Mouse (Mus musculus): Measurements from ENCODE around the gene Zfp750. TPM values are rescaled to one million over a fixed set of nuclear protein-coding genes. Genes with fewer than 3 reads are reported as not detected.

Gene Zfp750
- total RNA-seq, 2 experiments from 2014 or later, result not detected

GRCm38 (mm10) chr11:121543287-121543856 lies 24.2 kb upstream of the Zfp750 start:
- DNase-seq (ENCODE audit: low spot score in 2 of 2), result no peak

GRCm38 (mm10) chr11:121542471-121542870 lies 23.3 kb upstream of the Zfp750 start:
- DNase-seq (ENCODE audit: low spot score in 2 of 2), result no peak

GRCm38 (mm10) chr11:121536528-121536927 lies 17.4 kb upstream of the Zfp750 start:
- no peak for DNase-seq (ENCODE audit: low spot score in 2 of 2)

- DNase-seq (ENCODE audit: low spot score in 2 of 2), result no peak
These were observed 10.6 kb upstream of the Zfp750 start for GRCm38 (mm10) chr11:121529747-121530146.

- no peak for DNase-seq (ENCODE audit: low spot score in 2 of 2)
These were observed 5.1 kb upstream of the Zfp750 start for GRCm38 (mm10) chr11:121524191-121524590.

- no peak for DNase-seq (ENCODE audit: low spot score in 2 of 2)
These were observed 3.1 kb upstream of the Zfp750 start for GRCm38 (mm10) chr11:121522156-121522762.

GRCm38 (mm10) chr11:121520761-121521160 lies 1.6 kb upstream of the Zfp750 start:
- no peak for DNase-seq (ENCODE audit: low spot score in 2 of 2)

- DNase-seq (ENCODE audit: low spot score in 2 of 2), result no peak
These were observed 570 bp upstream of the Zfp750 start for GRCm38 (mm10) chr11:121519703-121520102.

- DNase-seq (ENCODE audit: low spot score in 2 of 2), result no peak
These were observed 1.3 kb downstream of the Zfp750 start for GRCm38 (mm10) chr11:121517687-121518465.

GRCm38 (mm10) chr11:121516906-121517305 lies 2.2 kb downstream of the Zfp750 start:
- no peak for DNase-seq (ENCODE audit: low spot score in 2 of 2)

- DNase-seq (ENCODE audit: low spot score in 2 of 2), result no peak
These were observed 3.1 kb downstream of the Zfp750 start for GRCm38 (mm10) chr11:121515996-121516395.

- peak in 1 of 2 experiments; percentile 21 for DNase-seq (ENCODE audit: low spot score in 2 of 2)
These were observed 6.1 kb downstream of the Zfp750 start for GRCm38 (mm10) chr11:121512896-121513572.

GRCm38 (mm10) chr11:121510512-121511246 lies 8.5 kb downstream of the Zfp750 start:
- DNase-seq (ENCODE audit: low spot score in 2 of 2), result no peak

GRCm38 (mm10) chr11:121508478-121508877 lies 10.7 kb downstream of the Zfp750 start:
- DNase-seq (ENCODE audit: low spot score in 2 of 2), result no peak

- no peak for DNase-seq (ENCODE audit: low spot score in 2 of 2)
These were observed 16.9 kb downstream of the Zfp750 start for GRCm38 (mm10) chr11:121502000-121502860.

GRCm38 (mm10) chr11:121501525-121501924 lies 17.6 kb downstream of the Zfp750 start:
- no peak for DNase-seq (ENCODE audit: low spot score in 2 of 2)

GRCm38 (mm10) chr11:121500595-121500994 lies 18.5 kb downstream of the Zfp750 start:
- DNase-seq (ENCODE audit: low spot score in 2 of 2), result no peak

GRCm38 (mm10) chr11:121490651-121491050 lies 28.5 kb downstream of the Zfp750 start:
- DNase-seq (ENCODE audit: low spot score in 2 of 2), result no peak

GRCm38 (mm10) chr11:121485882-121486281 lies 33.3 kb downstream of the Zfp750 start:
- no peak for DNase-seq (ENCODE audit: low spot score in 2 of 2)

- no peak for DNase-seq (ENCODE audit: low spot score in 2 of 2)
These were observed 38.0 kb downstream of the Zfp750 start for GRCm38 (mm10) chr11:121481129-121481528.

All from left cerebral cortex, adult 18-20 months (tissue).